Mouse (Mus musculus) spleen, adult 2 months (tissue): Measurements from ENCODE around the gene Ccdc154.
A peak's percentile ranks its signal among the peaks of the same experiment; 100 is the strongest.

Experiments used
- CTCF ChIP-seq: fragments of 200-500 bp; IDR thresholded peaks from 2 replicates; pipeline ENCODE4 v1.5.1; 2011; ENCODE audit warnings: mild to moderate bottlenecking, inconsistent platforms; ENCODE audit not compliant: insufficient read depth, insufficient read length, insufficient replicate concordance; ENCODE audit errors: extremely low read depth
- POLR2A ChIP-seq: fragments of 200-500 bp; IDR thresholded peaks from 2 replicates; pipeline ENCODE4 v1.6.1; 2011; ENCODE audit warnings: low read depth, low read length, inconsistent platforms

DNA sequence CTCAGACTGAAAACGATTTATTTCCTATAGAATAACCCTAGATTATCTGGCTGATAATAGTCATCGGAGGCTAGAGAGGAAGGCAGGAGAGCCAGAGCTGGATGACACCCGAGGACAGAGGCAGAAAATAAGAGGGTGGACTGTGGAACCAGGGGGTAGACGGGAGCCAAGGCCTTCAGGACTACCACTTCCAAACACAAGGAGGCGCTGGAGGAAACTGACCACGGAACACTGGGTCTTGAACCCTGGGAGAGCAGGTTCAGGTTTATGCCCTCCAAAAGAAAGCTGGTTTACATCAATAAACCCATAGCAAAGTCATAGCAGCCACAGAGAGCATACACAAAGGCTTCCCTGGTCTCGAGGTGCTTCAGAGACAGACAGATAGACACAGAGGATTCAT, 38.3 kb upstream of the Ccdc154 start:
- peak; percentile 36; the same call in 1 of the 2 replicates for TF ChIP-seq CTCF
- TF ChIP-seq POLR2A, result no peak
